Mouse (Mus musculus) heart, postnatal 36 days (tissue): ENCODE results near the gene C2cd4a. TPM values are rescaled to one million over a fixed set of nuclear protein-coding genes. Genes with fewer than 3 reads are reported as not detected.

Experiments used
- DNase-seq, 2 experiments: peaks; one replicate each; pipeline ENCODE4 v3.0.0; 2021 to 2022
- intact Hi-C: fragments of 180-260 bp; cut with DNase I; formaldehyde crosslinking; loops from one replicate; pipeline ENCODE4 v1.15.1; 2025
- total RNA-seq, 2 experiments: library from RNA; stranded (reverse); gene quantifications; 2 replicates each; pipeline ENCODE4 v1.2.3; 2021

The C2cd4a gene
- total RNA-seq: not detected

GRCm38 (mm10) chr9:67832046-67832605 is at the start of gene C2cd4a:
Gene C2cd4a, minus strand, starts transcription at chr9:67832330.
- DNase-seq: no peak
- intact Hi-C loops: loop anchor here (5.0 kb wide), 1 partner anchor 140 kb away; no protein-coding TSS in a partner anchor

- intact Hi-C loops: no loop called here
- no peak for DNase-seq
These were observed 46.2 kb upstream of the C2cd4a start for GRCm38 (mm10) chr9:67878197-67878769.

GRCm38 (mm10) chr9:67877081-67877718 is 45.1 kb upstream of the C2cd4a start:
- no peak for DNase-seq
- intact Hi-C loops: no loop called here

GRCm38 (mm10) chr9:67875337-67875736 is 43.2 kb upstream of the C2cd4a start:
- intact Hi-C loops: loop anchor here (1.0 to 2.0 kb wide), 2 partner anchors 47 to 117 kb away; partner anchors contain the start of gene C2cd4b
- peak; percentile 26 to 31 for DNase-seq

GRCm38 (mm10) chr9:67874522-67875222 is 42.5 kb upstream of the C2cd4a start:
- no peak for DNase-seq
- intact Hi-C loops: loop anchor here (1.0 to 2.0 kb wide), 2 partner anchors 46 to 116 kb away; partner anchors contain the start of gene C2cd4b

GRCm38 (mm10) chr9:67869691-67870450 is 37.7 kb upstream of the C2cd4a start:
- intact Hi-C loops: no loop called here

GRCm38 (mm10) chr9:67867411-67867810 is 35.3 kb upstream of the C2cd4a start:
- intact Hi-C loops: no loop called here
- DNase-seq: no peak

More at GRCm38 (mm10) chr9:67869691-67870450, 37.7 kb upstream of the C2cd4a start:
- DNase-seq: peak in 1 of 2 experiments; percentile 8

- intact Hi-C loops: no loop called here
- no peak for DNase-seq
These were observed 33.3 kb upstream of the C2cd4a start for GRCm38 (mm10) chr9:67865411-67865810.

GRCm38 (mm10) chr9:67864011-67864410 is 31.9 kb upstream of the C2cd4a start:
- DNase-seq: no peak
- intact Hi-C loops: no loop called here

- intact Hi-C loops: no loop called here
- no peak for DNase-seq
These were observed 31.2 kb upstream of the C2cd4a start for GRCm38 (mm10) chr9:67863332-67863731.

GRCm38 (mm10) chr9:67860273-67860672 is 28.1 kb upstream of the C2cd4a start:
- intact Hi-C loops: no loop called here
- no peak for DNase-seq

GRCm38 (mm10) chr9:67851150-67851549 is 19.0 kb upstream of the C2cd4a start:
- intact Hi-C loops: no loop called here
- DNase-seq: peak in 1 of 2 experiments; percentile 21

- DNase-seq: no peak
- intact Hi-C loops: no loop called here
These were observed 17.7 kb upstream of the C2cd4a start for GRCm38 (mm10) chr9:67849846-67850245.

- intact Hi-C loops: no loop called here
- no peak for DNase-seq
These were observed 17.3 kb upstream of the C2cd4a start for GRCm38 (mm10) chr9:67849397-67849796.

- no peak for DNase-seq
- intact Hi-C loops: no loop called here
These were observed 15.5 kb upstream of the C2cd4a start for GRCm38 (mm10) chr9:67847606-67848005.

- DNase-seq: no peak
- intact Hi-C loops: no loop called here
These were observed 14.0 kb upstream of the C2cd4a start for GRCm38 (mm10) chr9:67846089-67846488.

- intact Hi-C loops: no loop called here
These were observed 13.5 kb upstream of the C2cd4a start for GRCm38 (mm10) chr9:67845648-67846047.

GRCm38 (mm10) chr9:67845012-67845411 is 12.9 kb upstream of the C2cd4a start:
- DNase-seq: no peak
- intact Hi-C loops: no loop called here

More at GRCm38 (mm10) chr9:67845648-67846047, 13.5 kb upstream of the C2cd4a start:
- DNase-seq: no peak

- DNase-seq: no peak
- intact Hi-C loops: no loop called here
These were observed 10.7 kb upstream of the C2cd4a start for GRCm38 (mm10) chr9:67842797-67843196.
